Mouse (Mus musculus): ENCODE data around the gene N4bp3.
A peak's percentile ranks its signal among the peaks of the same experiment; 100 is the strongest.

DNA sequence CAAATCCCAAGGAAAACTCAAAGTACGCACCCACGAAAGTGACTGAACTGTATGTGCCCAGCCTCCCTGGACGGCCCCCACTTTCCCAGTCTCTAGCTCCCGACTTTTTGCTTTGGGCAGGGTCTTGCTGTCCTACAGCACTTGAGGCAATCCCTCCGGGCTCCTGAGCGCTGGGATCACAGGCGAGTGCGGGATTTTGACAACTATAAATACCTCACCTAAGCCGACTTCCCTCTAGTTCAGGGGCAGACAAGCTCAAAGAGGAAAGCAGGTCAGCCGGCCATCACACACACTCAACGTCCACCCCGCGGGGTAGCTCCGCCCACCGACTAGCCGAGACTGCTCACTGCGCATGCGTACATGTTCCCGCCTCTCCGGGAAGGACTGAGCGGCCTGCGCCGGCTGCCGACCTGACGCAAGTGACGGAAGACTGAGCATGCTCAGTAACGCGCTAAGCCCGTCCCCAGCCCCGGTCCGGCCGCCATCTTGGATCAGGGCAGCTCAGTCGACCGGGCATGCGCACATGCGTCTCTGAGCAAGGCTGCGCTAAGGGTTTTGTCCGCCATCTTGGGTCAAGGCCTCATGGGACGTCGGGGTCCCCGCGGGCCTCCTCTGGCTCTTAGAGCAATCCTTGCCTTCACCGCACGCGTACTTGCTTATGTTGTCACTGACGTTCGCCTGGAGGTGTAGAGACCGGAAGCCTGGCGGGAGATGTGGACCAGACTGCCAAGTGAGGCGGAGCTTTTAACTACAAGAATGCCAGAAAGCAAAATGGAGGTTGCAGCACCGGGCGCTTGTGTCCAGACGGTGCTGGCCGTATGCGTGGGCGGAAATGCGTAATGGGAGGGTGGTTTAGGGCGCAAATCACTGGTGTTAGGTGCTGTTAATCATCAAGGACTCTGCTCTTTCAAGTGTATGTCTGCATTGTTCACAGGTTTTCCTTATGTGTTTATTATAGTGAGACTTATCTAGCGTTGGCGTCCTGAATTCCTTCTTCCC is 38.0 kb upstream of the N4bp3 start, which contains the start of gene 0610009B22Rik:
- TF ChIP-seq CTCF (conservative IDR thresholded peaks at IDR 0.05; ENCODE audit: insufficient read depth, insufficient read length, low read depth, low read length) (no peak), POLR2A (IDR thresholded peaks at IDR 0.05; ENCODE audit: low read depth, low read length) (peak; percentile 78)

All from kidney, adult 2 months (tissue).